Mouse (Mus musculus) bone marrow macrophage, adult 2 months (primary cell): ENCODE data around the gene Gfpt1.

Experiments used
- CTCF ChIP-seq: IDR thresholded peaks from 2 replicates; pipeline ENCODE4 v1.5.1; 2012; ENCODE audit warnings: low read depth, mild to moderate bottlenecking, low read length, moderate library complexity
- POLR2A ChIP-seq: IDR thresholded peaks from 2 replicates; pipeline ENCODE4 v1.6.1; 2012; ENCODE audit warnings: mild to moderate bottlenecking, low read depth, low read length, borderline replicate concordance

GRCm38 (mm10) chr6:87112125-87112524 lies 69.5 kb downstream of the Gfpt1 start:
- TF ChIP-seq CTCF, result no peak
- no peak for TF ChIP-seq POLR2A
